Mouse (Mus musculus) telencephalon, adult 2 months (tissue): ENCODE measurements around the gene Ttc19.
A peak's percentile ranks its signal among the peaks of the same experiment; 100 is the strongest.

Experiments
- DNase-seq: peaks from one replicate; pipeline ENCODE4 v3.0.0-alpha.2; 2011; ENCODE audit warnings: low read depth, low spot score

The Ttc19 gene

GRCm38 (mm10) chr11:62280675-62281600 is at the start of gene Ttc19, which contains the start of gene Zswim7:
Gene Ttc19 (plus strand): TSS chr11:62281473.
Gene Zswim7 (minus strand): TSS chr11:62281375.
- DNase-seq, result peak; percentile 83

- no peak for DNase-seq
These were observed 40.5 kb upstream of the Ttc19 start for GRCm38 (mm10) chr11:62240631-62241261.

- no peak for DNase-seq
These were observed 37.4 kb upstream of the Ttc19 start for GRCm38 (mm10) chr11:62243871-62244270.

GRCm38 (mm10) chr11:62244471-62244870 is 36.8 kb upstream of the Ttc19 start:
- DNase-seq, result no peak

- DNase-seq, result no peak
These were observed 33.4 kb upstream of the Ttc19 start for GRCm38 (mm10) chr11:62247759-62248400.

GRCm38 (mm10) chr11:62248401-62249244 is 32.6 kb upstream of the Ttc19 start, which contains the start of gene Adora2b:
Gene Adora2b (plus strand): TSS chr11:62248984.
- no peak for DNase-seq

- no peak for DNase-seq
These were observed 31.8 kb upstream of the Ttc19 start for GRCm38 (mm10) chr11:62249266-62250037.

GRCm38 (mm10) chr11:62251047-62251446 is 30.2 kb upstream of the Ttc19 start:
- no peak for DNase-seq

- DNase-seq, result no peak
These were observed 27.9 kb upstream of the Ttc19 start for GRCm38 (mm10) chr11:62253380-62253779.

- no peak for DNase-seq
These were observed 22.1 kb upstream of the Ttc19 start for GRCm38 (mm10) chr11:62259214-62259613.

- DNase-seq, result no peak
These were observed 17.7 kb upstream of the Ttc19 start for GRCm38 (mm10) chr11:62263599-62263998.

- DNase-seq, result no peak
These were observed 17.3 kb upstream of the Ttc19 start for GRCm38 (mm10) chr11:62264018-62264417.

- DNase-seq, result no peak
These were observed 15.6 kb upstream of the Ttc19 start for GRCm38 (mm10) chr11:62265642-62266041.

GRCm38 (mm10) chr11:62266466-62267214 is 14.6 kb upstream of the Ttc19 start:
- DNase-seq, result no peak

- DNase-seq, result no peak
These were observed 12.9 kb upstream of the Ttc19 start for GRCm38 (mm10) chr11:62268381-62268780.

GRCm38 (mm10) chr11:62269097-62269496 is 12.2 kb upstream of the Ttc19 start:
- no peak for DNase-seq

GRCm38 (mm10) chr11:62270851-62271250 is 10.4 kb upstream of the Ttc19 start:
- no peak for DNase-seq

GRCm38 (mm10) chr11:62277086-62277485 is 4.2 kb upstream of the Ttc19 start:
- no peak for DNase-seq

- no peak for DNase-seq
These were observed 3.2 kb upstream of the Ttc19 start for GRCm38 (mm10) chr11:62278027-62278426.

- DNase-seq, result no peak
These were observed 326 bp downstream of the Ttc19 start for GRCm38 (mm10) chr11:62281601-62281997.
